Mouse (Mus musculus) gastrocnemius, adult 2 months (tissue): ENCODE measurements around the gene Gm10775. TPM values are rescaled to one million over a fixed set of nuclear protein-coding genes. Genes with fewer than 3 reads are reported as not detected.
A peak's percentile ranks its signal among the peaks of the same experiment; 100 is the strongest.

Experiments
- DNase-seq: peaks from one replicate; pipeline ENCODE4 v3.0.0; 2022
- H3K27ac ChIP-seq: fragments of 200-600 bp; 2 replicates; pipeline ENCODE4 v1.8.1; 2022; ENCODE audit warnings: mild to moderate bottlenecking
- H3K4me3 ChIP-seq: fragments of 200-600 bp; 2 replicates; pipeline ENCODE4 v1.8.1; 2022; ENCODE audit warnings: mild to moderate bottlenecking, moderate library complexity
- CTCF ChIP-seq: fragments of 200-600 bp; IDR thresholded peaks from 2 replicates; pipeline ENCODE4 v1.8.1; 2022; ENCODE audit warnings: antibody characterized with exemption, mild to moderate bottlenecking, moderate library complexity
- intact Hi-C: fragments of 180-260 bp; cut with DNase I; formaldehyde crosslinking; loops from one replicate; pipeline ENCODE4 v1.15.1; 2025
- total RNA-seq, 2 experiments: library from RNA; stranded (reverse); gene quantifications; 2 replicates each; pipeline ENCODE4 v1.2.3; 2021

The Gm10775 gene
- total RNA-seq, 2 experiments from 2014 or later = not detected

DNA sequence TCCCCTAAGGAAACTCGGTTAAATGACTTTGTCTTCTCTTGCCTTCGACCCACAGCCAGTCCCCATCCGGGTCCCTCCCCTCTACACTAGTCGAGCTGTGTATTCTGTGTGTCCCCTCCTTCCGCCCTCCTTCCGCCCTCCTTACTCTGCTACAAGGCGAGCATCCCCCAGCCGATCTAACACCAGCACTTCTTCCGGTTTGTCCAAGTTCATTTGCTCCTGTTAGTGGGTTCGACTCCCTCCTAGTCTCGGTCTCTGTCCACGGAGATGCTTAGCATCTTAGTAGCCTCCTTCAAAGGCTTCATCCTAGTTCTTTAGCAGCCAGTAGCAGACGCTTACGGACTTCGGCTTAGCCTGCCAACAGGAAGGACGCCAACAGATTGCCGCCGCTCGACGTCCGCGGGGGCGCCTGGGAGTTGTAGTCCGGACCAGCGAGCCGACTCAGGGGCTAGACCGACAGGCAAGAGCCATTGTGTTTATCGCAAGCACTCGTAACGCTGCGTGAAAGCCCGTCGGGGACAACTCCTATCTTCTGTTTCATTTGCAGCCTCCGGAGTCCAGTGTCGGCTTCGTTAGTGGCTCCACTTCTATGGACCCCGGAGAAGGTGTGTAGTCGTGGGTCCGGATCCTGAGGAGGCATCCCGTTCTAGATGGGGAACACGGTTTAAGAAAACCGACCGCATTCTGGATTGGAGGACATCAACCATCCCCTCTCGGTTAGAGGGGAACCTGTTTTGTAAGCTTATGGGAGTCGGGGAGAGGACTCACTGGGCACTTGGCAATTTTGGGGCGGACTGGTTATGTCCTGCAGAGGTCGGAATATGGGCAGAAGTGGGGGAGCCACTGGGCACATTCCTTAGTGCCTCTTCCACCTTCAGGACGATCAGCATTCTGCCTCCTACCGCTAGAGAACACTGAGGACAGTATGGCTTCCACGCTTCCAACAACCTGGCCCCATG is 19.3 kb downstream of the Gm10775 start, which contains the start of gene Zfp369:
Zfp369 (plus strand) TSS at position 432 of the 959 bp plus-strand sequence.
- Histone ChIP-seq H3K27ac (peak within 1 kb of the TSS; percentile 91), H3K4me3 (peak within 1 kb of the TSS; percentile 80)
- TF ChIP-seq CTCF = no peak
- peak; percentile 96 for DNase-seq
- intact Hi-C loops = loop anchor here (2.0 to 10.0 kb wide), 2 partner anchors 38 to 164 kb away; partner anchors contain the start of gene Mfsd14b

DNA sequence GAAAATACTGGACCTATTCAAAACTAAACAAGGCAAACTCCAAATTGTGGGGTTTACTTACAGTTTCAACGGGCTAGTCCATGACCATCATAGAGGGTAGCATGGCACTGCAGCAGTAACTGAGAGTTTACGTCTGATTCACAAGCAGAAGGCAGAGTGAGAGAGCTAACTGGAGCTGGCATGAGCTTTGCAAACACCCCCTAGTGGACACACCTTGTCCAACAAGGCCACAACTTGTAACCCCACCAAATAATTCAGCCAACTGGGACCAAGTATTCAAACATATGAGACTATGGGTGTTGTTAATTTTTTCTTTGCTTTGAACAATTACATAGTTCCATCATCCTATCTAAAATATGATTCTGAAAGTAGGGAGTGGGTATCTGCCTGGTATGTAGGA is 27.4 kb downstream of the Gm10775 start:
- no peak overlapping the region for H3K4me3 ChIP-seq
- intact Hi-C loops = no loop called here
- no peak for TF ChIP-seq CTCF
- no peak for DNase-seq
- H3K27ac ChIP-seq = no peak overlapping the region

DNA sequence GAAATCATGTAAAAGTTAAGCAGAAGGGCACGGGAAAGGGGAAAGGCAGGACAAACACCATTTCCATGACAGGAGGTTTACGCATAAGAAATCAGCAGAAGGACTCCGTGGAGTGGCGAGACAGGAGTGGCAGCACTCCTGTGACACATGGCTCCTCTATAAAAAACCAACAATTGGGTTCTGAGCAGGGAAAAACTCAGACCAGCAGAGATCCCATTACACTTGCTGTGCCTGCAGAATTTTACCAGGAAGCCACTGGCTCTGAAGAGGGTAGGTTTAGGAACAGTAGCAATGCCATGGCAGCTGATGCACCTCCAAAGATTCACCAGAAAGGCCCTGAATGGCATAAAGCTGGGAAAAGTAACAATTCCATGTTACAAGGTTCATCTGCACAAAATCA is 37.0 kb downstream of the Gm10775 start:
- no peak for DNase-seq
- Histone ChIP-seq H3K4me3 (no peak overlapping the region), H3K27ac (no peak overlapping the region)
- intact Hi-C loops = no loop called here
- TF ChIP-seq CTCF = no peak

Other genes starting within 250 kb of the Gm10775 start
- not detected for gene Spata31d1c, start 226.5 kb upstream of the Gm10775 start, total RNA-seq
- gene Prss47, start 206.8 kb upstream of the Gm10775 start, total RNA-seq = not detected
- 1 to 10 TPM; 5.6 to 8.6 TPM for gene Mfsd14b, start 146.6 kb upstream of the Gm10775 start, total RNA-seq
- not detected for gene Olfr465-ps1, start 121.5 kb upstream of the Gm10775 start, total RNA-seq
- not detected for gene Olfr466, start 109.3 kb upstream of the Gm10775 start, total RNA-seq
- gene Nlrp4f, start 53.6 kb upstream of the Gm10775 start, total RNA-seq = not detected
- gene Zfp369, start 19.3 kb downstream of the Gm10775 start, total RNA-seq = 10 to 100 TPM in 1 of 2 experiments, 1 to 10 TPM in 1; 8.9 to 10.6 TPM